Mouse (Mus musculus) spleen, adult 2 months (tissue): ENCODE measurements around the gene 4921524J17Rik. TPM values are rescaled to one million over a fixed set of nuclear protein-coding genes. Genes with fewer than 3 reads are reported as not detected.

Experiments used
- DNase-seq, 2 experiments: peaks; one replicate each; pipeline versions ENCODE4 v3.0.0 to v3.0.0-alpha.2; 2012 to 2021; ENCODE audit warnings: low spot score in 2 of 2, low read depth in 1 of 2
- H3K27ac ChIP-seq: fragments of 200-500 bp; 2 replicates; pipeline ENCODE4 v1.5.1; 2012; ENCODE audit warnings: low read length, inconsistent platforms; ENCODE audit not compliant: insufficient read depth
- H3K27me3 ChIP-seq: fragments of 200-500 bp; 2 replicates; pipeline ENCODE4 v1.6.1; 2012; ENCODE audit warnings: mild to moderate bottlenecking, moderate library complexity, low read length, inconsistent platforms; ENCODE audit not compliant: control insufficient read depth, insufficient read depth
- H3K36me3 ChIP-seq: fragments of 200-500 bp; 2 replicates; pipeline ENCODE4 v1.6.1; 2012; ENCODE audit warnings: mild to moderate bottlenecking, low read length, inconsistent platforms; ENCODE audit not compliant: control insufficient read depth, insufficient read depth
- H3K4me1 ChIP-seq: fragments of 200-500 bp; 2 replicates; pipeline ENCODE4 v1.6.1; 2011; ENCODE audit warnings: inconsistent platforms; ENCODE audit not compliant: control insufficient read depth, insufficient read depth, insufficient read length
- H3K4me3 ChIP-seq: fragments of 200-500 bp; 2 replicates; pipeline ENCODE4 v1.5.1; 2011; ENCODE audit warnings: mild to moderate bottlenecking, inconsistent platforms; ENCODE audit not compliant: insufficient read depth, insufficient read length; ENCODE audit errors: extremely low read depth
- CTCF ChIP-seq: fragments of 200-500 bp; IDR thresholded peaks from 2 replicates; pipeline ENCODE4 v1.5.1; 2011; ENCODE audit warnings: mild to moderate bottlenecking, inconsistent platforms; ENCODE audit not compliant: insufficient read depth, insufficient read length, insufficient replicate concordance; ENCODE audit errors: extremely low read depth
- POLR2A ChIP-seq: fragments of 200-500 bp; IDR thresholded peaks from 2 replicates; pipeline ENCODE4 v1.6.1; 2011; ENCODE audit warnings: low read depth, low read length, inconsistent platforms
- WGBS: fragments of 180-500 bp; shearing (Covaris S2); methylation state at CpG from one replicate; pipeline ENCODE4 v1.1.7; 2018; 5-methylcytosine and 5-hydroxymethylcytosine counted together
- polyA plus RNA-seq: library from polyadenylated mRNA; depleted of rRNA; stranded (reverse); fragments of >200 nt; gene quantifications from 2 replicates; pipeline ENCODE4 v1.2.3, GENCODE M21; 2012

The 4921524J17Rik gene
- polyA plus RNA-seq, 1 experiment, result 1.6 TPM

DNA sequence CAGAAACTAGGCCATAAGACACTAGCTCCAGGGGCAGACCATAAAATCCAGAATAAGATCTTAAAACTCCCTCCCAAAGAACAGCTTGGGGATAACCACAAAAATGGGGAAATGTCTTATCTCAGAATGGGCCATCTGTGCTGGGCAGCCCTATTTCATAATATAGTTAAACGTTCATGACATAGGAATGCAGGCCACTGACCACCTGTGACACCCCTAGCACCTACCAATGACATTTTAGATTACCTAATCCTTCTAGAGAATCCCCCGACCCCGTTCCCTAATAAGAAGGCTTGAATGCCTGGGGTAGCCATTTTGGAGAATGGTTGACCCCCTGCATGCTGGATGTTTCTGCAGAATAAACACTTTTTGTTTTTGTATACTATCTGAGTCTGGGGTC, 42.3 kb upstream of the 4921524J17Rik start:
- H3K27ac ChIP-seq, result no peak overlapping the region
- TF ChIP-seq POLR2A (no peak), CTCF (no peak)

DNA sequence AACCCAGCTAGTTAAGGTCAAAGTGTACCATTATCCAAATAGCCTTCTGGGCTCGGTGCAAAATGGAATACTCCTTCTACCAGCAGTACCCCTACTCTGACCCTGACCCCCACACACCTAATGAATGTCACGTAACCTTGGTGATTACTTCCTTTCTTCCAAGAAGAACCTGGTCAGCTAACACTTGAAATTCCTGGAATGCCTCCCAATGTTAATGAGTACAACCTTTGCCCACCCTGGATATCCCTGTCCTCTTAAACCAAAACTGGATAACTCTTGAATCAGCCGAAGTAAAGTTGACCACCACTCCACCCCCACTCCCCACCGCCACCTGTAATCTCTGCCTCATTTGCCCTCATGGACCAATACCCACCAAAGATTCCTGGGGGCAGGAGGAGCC, 40.6 kb upstream of the 4921524J17Rik start:
- no peaks in the 10 kb centered on the region for H3K27me3 ChIP-seq
- 87% methylated on average over 4 of the region's 4 CpGs for WGBS
- no peaks in the 10 kb centered on the region for H3K36me3 ChIP-seq
- no peak overlapping the region for H3K4me3 ChIP-seq
- no peak for DNase-seq
- TF ChIP-seq POLR2A, result no peak
- no peak for TF ChIP-seq CTCF
- H3K27ac ChIP-seq, result no peak overlapping the region
- H3K4me1 ChIP-seq, result no peaks in the 10 kb centered on the region

More for the DNA sequence above, 42.3 kb upstream of the 4921524J17Rik start:
- Histone ChIP-seq H3K27me3 (no peaks in the 10 kb centered on the region), H3K36me3 (no peaks in the 10 kb centered on the region), H3K4me1 (no peaks in the 10 kb centered on the region), H3K4me3 (no peak overlapping the region)
- no peak for DNase-seq
- WGBS, result 71% methylated on average over 3 of the region's 3 CpGs

DNA sequence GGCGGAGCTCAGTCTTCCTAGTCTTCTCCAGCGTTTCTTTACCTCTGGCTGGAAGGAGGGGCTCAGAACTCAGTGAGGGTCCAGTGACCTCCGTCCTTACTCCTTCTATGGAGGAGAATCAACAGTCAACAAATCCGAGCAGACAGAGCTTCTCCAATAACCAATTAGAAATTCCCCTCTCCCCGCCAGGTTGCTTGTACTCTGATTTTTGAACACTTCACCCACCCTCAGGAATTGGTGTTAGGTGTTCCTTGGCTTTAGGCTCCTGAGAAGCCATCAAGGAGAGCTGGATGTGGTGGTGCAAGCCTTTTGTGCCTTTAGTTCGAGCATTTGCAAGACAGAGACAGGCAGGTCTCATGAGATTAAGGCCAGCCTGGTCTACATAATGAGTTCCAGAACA, 40.2 kb upstream of the 4921524J17Rik start:
- DNase-seq, result no peak
- no peak for TF ChIP-seq CTCF
- TF ChIP-seq POLR2A, result no peak
- Histone ChIP-seq H3K36me3 (no peaks in the 10 kb centered on the region), H3K4me1 (no peaks in the 10 kb centered on the region), H3K27ac (no peak overlapping the region), H3K4me3 (no peak overlapping the region), H3K27me3 (no peaks in the 10 kb centered on the region)
- WGBS, result 86% methylated on average over 6 of the region's 6 CpGs

DNA sequence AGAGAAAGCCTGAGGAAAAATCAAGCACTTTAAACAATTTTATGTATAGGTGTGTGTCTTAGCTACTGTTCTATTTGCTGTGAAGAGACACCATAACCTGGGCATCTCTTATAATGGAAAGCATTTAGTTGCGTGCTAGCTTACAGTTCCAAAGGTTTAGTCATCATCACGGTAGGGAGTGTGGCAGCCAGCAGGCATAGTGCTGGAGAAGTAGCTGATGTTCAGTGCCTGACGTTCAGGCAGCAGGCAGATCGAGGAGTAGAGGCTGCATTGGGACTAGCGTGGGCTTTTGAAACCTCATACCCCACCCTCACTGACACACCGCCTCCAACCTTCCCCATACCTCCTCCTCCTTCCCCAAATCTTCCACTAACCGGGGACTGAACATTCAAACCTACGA, 38.1 kb upstream of the 4921524J17Rik start:
- no peaks in the 10 kb centered on the region for H3K4me1 ChIP-seq
- H3K27me3 ChIP-seq, result no peaks in the 10 kb centered on the region
- no peak overlapping the region for H3K4me3 ChIP-seq
- DNase-seq, result no peak
- no peak overlapping the region for H3K27ac ChIP-seq
- 78% methylated on average over 8 of the region's 8 CpGs for WGBS
- TF ChIP-seq POLR2A, result no peak
- TF ChIP-seq CTCF, result no peak
- H3K36me3 ChIP-seq, result no peaks in the 10 kb centered on the region

DNA sequence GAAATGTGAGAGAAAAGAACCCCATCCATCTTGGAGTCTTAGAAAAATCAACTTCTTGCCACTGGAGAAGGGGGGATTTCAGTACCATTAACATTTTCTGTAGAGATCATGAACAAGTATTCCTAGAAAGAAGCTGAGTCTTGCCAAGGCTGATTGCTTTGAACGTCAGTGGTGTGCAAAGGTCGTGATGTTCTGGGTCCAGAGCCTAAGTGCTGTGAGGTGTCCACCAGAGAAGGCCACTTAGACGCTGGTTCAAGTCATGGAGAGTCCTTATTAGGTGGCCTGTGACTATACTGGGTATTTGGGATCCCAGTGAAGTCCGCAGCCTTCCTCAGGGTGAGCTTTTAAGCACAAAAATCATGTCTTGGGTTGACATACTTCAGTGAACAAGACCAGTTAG, 33.4 kb upstream of the 4921524J17Rik start:
- WGBS, result 85% methylated on average over 4 of the region's 4 CpGs
- H3K4me1 ChIP-seq, result no peaks in the 10 kb centered on the region
- H3K27me3 ChIP-seq, result no peaks in the 10 kb centered on the region
- H3K36me3 ChIP-seq, result no peaks in the 10 kb centered on the region
- H3K4me3 ChIP-seq, result no peak overlapping the region
- no peak overlapping the region for H3K27ac ChIP-seq
- TF ChIP-seq CTCF (no peak), POLR2A (no peak)
- DNase-seq, result no peak

DNA sequence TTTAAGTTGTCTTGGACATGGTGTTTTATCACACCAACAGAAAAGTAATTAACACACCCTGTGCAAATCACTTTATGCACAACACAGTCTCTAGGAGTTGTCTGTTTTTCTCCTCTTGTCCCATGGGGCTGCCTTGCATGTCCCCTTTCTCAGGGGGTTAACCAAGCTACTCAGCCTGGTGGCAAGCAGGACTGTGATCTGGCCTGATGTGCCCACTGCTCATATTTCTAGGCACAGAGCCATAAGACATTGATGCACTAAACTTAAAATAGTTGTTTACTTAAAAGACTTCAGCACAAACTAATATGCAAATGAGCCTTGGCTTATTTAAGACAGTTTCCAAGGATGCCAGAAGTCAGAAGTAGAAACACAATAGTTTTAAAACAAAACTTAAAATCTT, 31.7 kb upstream of the 4921524J17Rik start:
- Histone ChIP-seq H3K27me3 (no peaks in the 10 kb centered on the region), H3K36me3 (no peaks in the 10 kb centered on the region), H3K27ac (no peak overlapping the region), H3K4me3 (no peak overlapping the region), H3K4me1 (no peaks in the 10 kb centered on the region)
- TF ChIP-seq CTCF (no peak), POLR2A (no peak)
- DNase-seq, result no peak

DNA sequence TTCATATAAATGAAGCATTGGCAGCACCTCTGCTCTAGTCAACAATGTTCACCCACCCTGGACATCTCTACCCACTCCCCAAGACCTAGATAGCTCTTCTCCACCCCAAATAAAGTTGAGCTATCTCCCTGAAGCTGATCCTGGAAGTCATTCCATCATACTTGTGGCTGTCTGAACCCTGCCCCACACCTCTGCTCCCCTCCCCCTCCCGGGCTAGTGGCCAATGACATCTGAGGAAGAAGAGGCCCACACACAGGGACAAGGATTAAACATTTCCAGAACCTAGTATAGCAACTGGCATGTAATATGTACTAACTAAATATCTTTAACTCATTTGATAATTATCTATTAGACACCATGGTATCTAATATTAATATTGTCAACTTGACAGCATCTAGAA, 29.8 kb upstream of the 4921524J17Rik start:
- Histone ChIP-seq H3K36me3 (no peaks in the 10 kb centered on the region), H3K4me3 (no peak overlapping the region), H3K27me3 (no peaks in the 10 kb centered on the region), H3K27ac (no peak overlapping the region), H3K4me1 (no peaks in the 10 kb centered on the region)
- TF ChIP-seq CTCF, result no peak
- no peak for TF ChIP-seq POLR2A
- DNase-seq, result no peak
- 70% methylated on average over 1 of the region's 1 CpGs for WGBS
